In the genomic region with DNA sequence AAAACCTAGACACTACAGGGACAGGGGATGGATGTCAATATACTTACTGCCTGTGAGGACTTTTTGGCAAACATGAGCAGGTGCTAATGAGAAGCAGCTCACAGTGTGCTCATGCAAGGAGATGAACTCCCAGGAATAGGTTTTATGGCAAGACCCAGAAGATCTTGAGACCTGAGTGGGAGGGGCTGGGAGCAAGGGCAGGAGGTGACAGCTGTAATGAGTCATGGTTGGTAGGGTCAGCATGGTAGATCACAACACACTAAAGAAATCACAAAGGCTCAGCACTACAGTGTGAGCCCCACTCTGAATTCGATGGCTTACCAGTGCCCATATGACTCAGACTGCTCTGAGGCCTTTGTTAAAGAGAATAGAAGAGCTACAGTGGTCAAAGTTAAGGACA, we compare ENCODE assay signal across 21 mouse cellular contexts.
DNase-seq lines count a peak whose midpoint lies in the region; ATAC-seq and TF ChIP-seq lines count a peak whose summit lies in the region.
"Had no signal": no experiment of that assay in that cellular context is flagged by ENCODE, and none has a peak within 500 bp of the region (broad histone marks: within the 10 kb centered on the region; RNA-seq: fewer than 3 reads in every experiment).

No protein-coding gene starts in this region.

- H3K4me2 ChIP-seq in hindbrain, embryonic 16.5 days (ENCODE audit: low read length) = no peak overlapping the region
- H3K4me2 ChIP-seq in midbrain, embryonic 11.5 days = no peak overlapping the region
- no peak overlapping the region for H3K4me2 ChIP-seq in myocyte (ENCODE audit: low read depth)

- H3ac ChIP-seq in myocyte (ENCODE audit: control insufficient read depth, insufficient read length) = no peak overlapping the region

- H3K79me2 ChIP-seq in myocyte (ENCODE audit: control insufficient read depth, insufficient read depth) = no peaks in the 10 kb centered on the region

- peaks cover under 1% of the 10 kb centered on the region; the same call in 1 of the 2 replicates for H3K4me1 ChIP-seq in hindbrain, embryonic 10.5 days (replicated peaks)
- H3K4me1 ChIP-seq in hindbrain, embryonic 16.5 days (ENCODE audit: control insufficient read depth, insufficient read depth, low read depth, low read length) = no peaks in the 10 kb centered on the region
- no peaks in the 10 kb centered on the region for H3K4me1 ChIP-seq in midbrain, embryonic 11.5 days (ENCODE audit: control insufficient read depth, insufficient read depth, low read length)
- no peaks in the 10 kb centered on the region for H3K4me1 ChIP-seq in midbrain, embryonic 10.5 days

- no peak for DNase-seq in hindbrain, embryonic 10.5 days (ENCODE audit: low spot score)
- DNase-seq in midbrain, embryonic 11.5 days (ENCODE audit: low spot score, missing footprints) = peak; percentile 69
- no peak for DNase-seq in midbrain, embryonic 10.5 days (ENCODE audit: low spot score)
- no peak for DNase-seq in heart, postnatal 4 days
- DNase-seq: adrenal gland, adult 2 months; adrenal gland, adult 8-10 months; adrenal gland, postnatal 10 days; adrenal gland, postnatal 14 days; adrenal gland, postnatal 25 days; adrenal gland, postnatal 36 days; B cell, adult 2 months; cerebellum, adult 11 months; cerebellum, adult 11-12 months; cerebellum, adult 18-20 months had no signal

- no peaks in the 10 kb centered on the region for H3K36me3 ChIP-seq in hindbrain, embryonic 10.5 days
- no peaks in the 10 kb centered on the region for H3K36me3 ChIP-seq in hindbrain, embryonic 16.5 days (ENCODE audit: control insufficient read depth, insufficient read depth, low read length)
- no peaks in the 10 kb centered on the region for H3K36me3 ChIP-seq in midbrain, embryonic 11.5 days (ENCODE audit: control insufficient read depth, insufficient read depth, low read length)
- H3K36me3 ChIP-seq in midbrain, embryonic 10.5 days = no peaks in the 10 kb centered on the region
- H3K36me3 ChIP-seq in myocyte (ENCODE audit: control insufficient read depth, insufficient read depth) = no peaks in the 10 kb centered on the region
- H3K36me3 ChIP-seq: G1E had no signal

- H3K27ac ChIP-seq in hindbrain, embryonic 10.5 days = 0 out of 2 replicates have a peak overlapping the region, but pooled peaks have one; percentile 3
- no peak overlapping the region for H3K27ac ChIP-seq in hindbrain, embryonic 16.5 days (ENCODE audit: low read depth, low read length)
- no peak overlapping the region for H3K27ac ChIP-seq in midbrain, embryonic 11.5 days (ENCODE audit: low read depth, low read length)
- no peak overlapping the region for H3K27ac ChIP-seq in midbrain, embryonic 10.5 days (replicated peaks)

- no peak overlapping the region for H3K4me3 ChIP-seq in hindbrain, embryonic 10.5 days
- H3K4me3 ChIP-seq in hindbrain, embryonic 16.5 days (ENCODE audit: low read length) = no peak overlapping the region
- no peak overlapping the region for H3K4me3 ChIP-seq in midbrain, embryonic 11.5 days (ENCODE audit: low read depth, low read length)
- no peak overlapping the region for H3K4me3 ChIP-seq in midbrain, embryonic 10.5 days
- no peak overlapping the region for H3K4me3 ChIP-seq in myocyte

- TF ChIP-seq POLR2A in myocyte (IDR thresholded peaks at IDR 0.05; ENCODE audit: insufficient read length, low read depth) = no peak

- no peak overlapping the region for H3K9ac ChIP-seq in hindbrain, embryonic 16.5 days (ENCODE audit: low read depth, low read length)
- no peak overlapping the region for H3K9ac ChIP-seq in midbrain, embryonic 11.5 days (ENCODE audit: low read length)

- WGBS in hindbrain, embryonic 10.5 days = 60% methylated on average over 1 of the region's 1 CpGs
- 68% methylated on average over 1 of the region's 1 CpGs for WGBS in hindbrain, embryonic 16.5 days
- 86% methylated on average over 1 of the region's 1 CpGs for WGBS in midbrain, embryonic 11.5 days
- WGBS in midbrain, embryonic 10.5 days = 88% methylated on average over 1 of the region's 1 CpGs

- no peaks in the 10 kb centered on the region for H3K9me3 ChIP-seq in hindbrain, embryonic 10.5 days
- no peaks in the 10 kb centered on the region; the same call in 1 of the 2 replicates for H3K9me3 ChIP-seq in hindbrain, embryonic 16.5 days (ENCODE audit: control insufficient read depth, low read length)
- H3K9me3 ChIP-seq in midbrain, embryonic 11.5 days (ENCODE audit: control insufficient read depth, low read length) = peaks cover 3% of the 10 kb centered on the region; the same call in 1 of the 2 replicates
- no peaks in the 10 kb centered on the region for H3K9me3 ChIP-seq in midbrain, embryonic 10.5 days (replicated peaks)
- H3K9me3 ChIP-seq: G1E had no signal

- ATAC-seq in hindbrain, embryonic 16.5 days = no peak
- no peak for ATAC-seq in midbrain, embryonic 11.5 days (ENCODE audit: low FRiP score)
- ATAC-seq: activated CD4-positive, CD25-positive, alpha-beta regulatory T cell, adult 4 months; CD4-positive, CD25-positive, alpha-beta regulatory T cell, adult 4 months; Patski had no signal

- no peaks in the 10 kb centered on the region for H3K27me3 ChIP-seq in hindbrain, embryonic 10.5 days (ENCODE audit: insufficient read depth, poor library complexity, severe bottlenecking)
- no peaks in the 10 kb centered on the region for H3K27me3 ChIP-seq in hindbrain, embryonic 16.5 days (replicated peaks; ENCODE audit: control insufficient read depth, insufficient read depth, low read length)
- no peaks in the 10 kb centered on the region for H3K27me3 ChIP-seq in midbrain, embryonic 11.5 days (ENCODE audit: control insufficient read depth, insufficient read depth, low read length)
- no peaks in the 10 kb centered on the region for H3K27me3 ChIP-seq in midbrain, embryonic 10.5 days (ENCODE audit: low read depth, poor library complexity, severe bottlenecking)
- no peaks in the 10 kb centered on the region for H3K27me3 ChIP-seq in myocyte (ENCODE audit: control insufficient read depth, insufficient read depth, insufficient read length)
- H3K27me3 ChIP-seq: CH12.LX, Patski had no signal

TF ChIP-seq in myocyte, 11 proteins besides CTCF, POLR2A, EP300 and RAD21:
- no peak for TF ChIP-seq POLR2AphosphoS2 (IDR thresholded peaks at IDR 0.05; ENCODE audit: insufficient read length, low read depth)
- no peak for TF ChIP-seq SRF (IDR thresholded peaks at IDR 0.05; ENCODE audit: control insufficient read depth, insufficient read length, low read depth)
- no peak for TF ChIP-seq USF1 (IDR thresholded peaks at IDR 0.05; ENCODE audit: low read depth)
- TF ChIP-seq MYOG (IDR thresholded peaks at IDR 0.05; ENCODE audit: control insufficient read depth in 1 of 3, insufficient read depth in 1 of 3, insufficient read length in 2 of 3, low read depth in 2 of 3) = peak; percentile 49 to 82 (median 59)
- TF ChIP-seq TCF3 (IDR thresholded peaks at IDR 0.05; ENCODE audit: insufficient read length, low read depth) = peak; percentile 12
- TF ChIP-seq MAX (IDR thresholded peaks at IDR 0.05; ENCODE audit: low read depth) = no peak
- TF ChIP-seq TCF12 (IDR thresholded peaks at IDR 0.05; ENCODE audit: insufficient read depth, poor library complexity, severe bottlenecking) = peak; percentile 36
- no peak for TF ChIP-seq CEBPB (IDR thresholded peaks at IDR 0.05; ENCODE audit: insufficient read depth, poor library complexity, severe bottlenecking)
- no peak for TF ChIP-seq REST (IDR thresholded peaks at IDR 0.05; ENCODE audit: insufficient read depth, insufficient read length)
- TF ChIP-seq MYOD1 (IDR thresholded peaks at IDR 0.05; ENCODE audit: control insufficient read depth in 1 of 3, insufficient read length in 2 of 3, low read depth in 2 of 3) = peak; percentile 48 to 88 (median 79)
- TF ChIP-seq E2F4 (IDR thresholded peaks at IDR 0.05; ENCODE audit: insufficient read depth) = no peak
TF ChIP-seq in myocyte: peak in this region for 4.
